Mouse (Mus musculus) heart, adult 2 months (tissue): ENCODE measurements around the gene Fbxo40.

Source experiments
- CTCF ChIP-seq: fragments of 200-600 bp; IDR thresholded peaks from 2 replicates; pipeline ENCODE4 v1.8.1; 2022; ENCODE audit warnings: antibody characterized with exemption, mild to moderate bottlenecking, moderate library complexity
- EP300 ChIP-seq: fragments of 200-500 bp; IDR thresholded peaks from 2 replicates; pipeline ENCODE4 v1.6.1; 2011; ENCODE audit warnings: low read depth, low read length, control low read depth; ENCODE audit not compliant: insufficient read depth

DNA sequence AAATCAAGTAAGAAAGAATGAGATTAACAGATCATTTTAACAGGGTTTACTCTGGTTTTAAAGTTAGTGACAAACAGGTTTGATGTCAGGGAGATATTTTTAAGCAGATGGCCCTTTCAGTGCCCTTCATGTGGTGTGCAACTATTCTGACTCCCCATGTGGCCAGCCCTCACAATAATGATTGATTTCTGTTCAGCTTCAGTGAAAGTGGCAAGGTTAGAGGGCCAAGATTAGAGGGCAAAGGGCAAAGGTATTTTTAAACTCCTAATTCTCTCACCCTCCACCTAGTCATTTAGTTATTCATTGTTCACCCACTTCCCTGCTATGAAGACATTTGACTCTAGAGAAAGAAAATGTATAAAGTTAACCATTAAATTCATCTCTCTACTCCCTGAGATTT is 2.2 kb downstream of the Fbxo40 start:
- TF ChIP-seq EP300 = no peak
- TF ChIP-seq CTCF = no peak
